Mouse (Mus musculus) kidney, postnatal 14 days (tissue): ENCODE data around the gene Ndrg4.

Source experiments
- DNase-seq: peaks from one replicate; pipeline ENCODE4 v3.0.0; 2022; ENCODE audit warnings: mixed read lengths

Ndrg4 gene

DNA sequence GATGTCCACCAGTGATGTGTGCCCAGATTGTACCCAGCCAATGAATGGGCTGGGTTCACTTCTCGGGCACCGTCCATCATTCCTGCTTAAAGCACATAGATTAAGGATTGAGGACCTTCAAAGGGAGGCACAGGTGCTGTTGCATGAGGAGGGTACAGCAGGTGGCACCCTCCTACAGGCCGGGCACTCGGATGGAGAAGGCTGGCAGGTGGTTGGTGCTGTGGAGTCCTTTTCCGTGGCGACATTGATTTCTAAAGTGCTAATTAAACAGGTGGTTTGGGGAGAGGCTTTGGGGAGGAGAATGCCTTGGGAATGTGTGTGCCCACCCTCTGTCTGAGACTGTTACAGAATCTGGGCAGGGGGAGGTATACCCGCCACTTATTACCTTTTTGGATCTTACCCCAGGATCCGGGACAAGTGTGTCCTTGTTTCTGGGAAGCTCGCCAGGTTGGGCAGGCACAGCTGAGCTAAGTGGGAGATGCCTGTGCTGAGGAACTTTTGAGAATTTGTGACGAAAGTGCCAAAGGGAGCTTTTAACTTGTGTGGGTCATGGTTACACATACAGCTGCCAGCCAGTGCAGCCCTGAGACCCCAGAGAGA is 11.4 kb downstream of the Ndrg4 start:
- DNase-seq, result no peak

- DNase-seq, result no peak
Observed at GRCm38 (mm10) chr8:95690929-95691541, 14.3 kb downstream of the Ndrg4 start.

GRCm38 (mm10) chr8:95694631-95695030 is 17.9 kb downstream of the Ndrg4 start:
- no peak for DNase-seq

DNA sequence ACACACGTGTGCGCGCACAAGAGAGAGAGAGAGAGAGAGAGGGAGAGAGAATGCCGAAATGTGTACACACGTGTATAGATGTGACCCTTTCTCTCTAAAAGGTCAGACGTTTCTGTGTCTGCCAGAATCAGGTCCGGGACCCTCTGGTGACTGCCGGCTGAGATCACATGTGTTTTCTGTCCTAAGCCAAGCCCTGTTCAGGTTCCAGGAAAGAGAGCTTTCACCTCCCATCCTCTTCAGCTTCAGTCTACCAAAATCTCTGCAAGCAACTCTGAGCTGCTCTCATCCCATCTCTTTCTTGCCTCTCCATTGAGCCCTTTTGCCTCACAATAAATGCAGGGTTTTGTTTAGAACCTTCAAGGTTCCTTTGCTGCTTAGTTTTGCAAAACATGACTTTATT is 19.9 kb downstream of the Ndrg4 start:
- no peak for DNase-seq

DNA sequence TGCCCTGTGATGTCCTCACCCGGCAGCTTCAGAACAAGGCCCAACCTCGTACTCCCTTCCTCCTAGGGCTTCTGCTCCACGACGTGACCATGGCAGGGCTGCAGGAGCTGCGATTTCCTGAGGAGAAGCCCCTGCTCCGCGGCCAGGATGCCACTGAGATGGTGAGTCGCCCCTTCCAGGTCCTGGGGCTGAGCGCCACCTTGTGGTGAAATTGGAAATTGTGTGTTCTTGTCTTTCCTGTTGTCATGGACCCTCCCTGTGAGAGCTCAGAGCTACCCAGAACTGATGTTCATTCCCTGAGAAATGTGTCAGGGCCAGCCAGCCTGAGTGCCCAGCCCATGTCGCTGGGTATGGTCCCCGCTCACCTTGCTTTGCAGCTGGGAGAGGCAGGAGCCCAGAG is 20.3 kb downstream of the Ndrg4 start:
- DNase-seq, result peak; percentile 82

GRCm38 (mm10) chr8:95698179-95698578 is 21.4 kb downstream of the Ndrg4 start:
- DNase-seq, result no peak

DNA sequence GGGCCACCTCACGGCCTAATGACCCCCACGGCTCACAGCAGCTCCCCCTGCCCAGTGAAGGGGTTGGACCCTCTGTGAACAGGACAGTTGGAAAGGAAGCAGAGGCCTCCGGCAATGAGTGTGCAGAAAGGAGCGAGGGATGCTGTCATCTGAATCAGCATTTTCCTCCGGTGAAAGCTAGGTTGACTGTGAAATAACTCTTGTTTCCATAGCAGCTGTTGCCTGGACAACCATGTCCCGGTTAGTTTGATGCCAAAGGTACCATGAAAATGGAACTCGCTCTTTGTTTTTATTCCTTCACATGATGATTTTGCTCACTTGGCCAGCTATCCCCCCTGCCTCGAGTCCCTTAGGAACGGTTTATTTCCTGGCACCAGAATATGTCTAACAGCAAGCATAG is 23.5 kb downstream of the Ndrg4 start:
- DNase-seq, result no peak

DNA sequence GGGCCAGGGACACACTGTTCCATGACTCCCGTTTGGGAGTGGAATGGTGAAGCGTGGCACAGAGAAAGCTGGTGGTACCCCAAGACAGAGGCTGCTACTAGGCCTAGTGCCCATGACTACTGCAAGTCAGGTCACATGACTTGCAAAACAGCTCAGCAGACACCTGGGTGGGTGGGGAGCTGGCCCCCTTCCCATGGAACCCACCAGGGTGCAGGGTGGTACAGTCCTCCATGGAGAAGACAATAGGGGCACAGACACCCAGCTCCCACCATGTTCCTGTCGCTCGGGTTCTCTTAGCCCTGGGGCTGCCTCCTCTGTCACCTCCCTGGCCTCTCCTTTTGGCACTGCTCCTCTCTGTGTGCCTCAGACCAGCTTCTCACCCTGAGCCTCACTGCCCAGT is 25.0 kb downstream of the Ndrg4 start:
- DNase-seq, result no peak

DNA sequence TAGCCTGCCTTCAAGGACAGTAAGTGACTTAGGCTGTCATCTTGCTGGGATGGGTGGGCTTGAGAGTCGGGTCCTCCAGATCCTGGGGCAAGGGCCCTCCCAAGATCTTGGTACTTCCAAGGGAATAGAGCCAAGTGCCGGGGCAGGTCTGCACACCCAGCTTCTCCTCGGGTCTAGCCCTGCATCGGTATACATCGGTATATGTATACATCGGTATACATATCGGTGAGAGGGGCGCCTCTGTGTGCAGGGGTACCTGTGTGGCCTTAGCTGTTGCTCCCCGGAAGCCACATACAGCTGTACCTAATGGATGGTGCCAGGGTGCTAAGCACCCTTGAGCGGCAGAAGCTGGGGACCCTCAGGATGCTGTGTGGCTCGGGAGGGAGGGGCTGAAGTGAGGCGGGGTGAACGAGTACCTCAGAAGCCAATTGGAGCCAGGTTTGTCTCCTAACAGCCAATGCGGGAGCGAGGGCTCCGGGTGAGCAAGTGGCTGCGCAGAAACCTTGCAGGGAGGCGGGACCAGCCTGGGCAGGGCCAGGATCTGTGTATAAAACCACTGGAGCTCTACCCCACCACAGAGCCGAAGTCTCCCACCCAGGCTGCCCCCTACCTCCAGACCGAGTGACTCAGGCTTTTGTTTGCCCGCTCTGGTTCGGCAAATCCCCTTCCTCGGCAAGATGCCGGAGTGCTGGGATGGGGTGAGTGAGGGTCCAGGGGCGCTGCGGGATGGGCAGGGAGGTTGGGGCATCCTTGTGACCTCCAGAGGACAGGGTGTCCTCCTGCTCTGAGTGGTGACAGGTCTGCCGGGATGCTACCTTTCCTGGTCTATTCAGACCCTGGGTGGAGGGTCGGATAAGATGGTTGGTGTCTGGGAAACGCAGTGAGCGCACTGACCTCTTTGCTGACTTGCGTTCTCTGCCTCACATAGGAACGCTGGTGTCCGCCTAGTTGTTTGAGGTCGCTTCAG is 26.0 kb downstream of the Ndrg4 start:
- peak; percentile 86 for DNase-seq

- no peak for DNase-seq
Observed at GRCm38 (mm10) chr8:95703461-95704260, 26.9 kb downstream of the Ndrg4 start.

DNA sequence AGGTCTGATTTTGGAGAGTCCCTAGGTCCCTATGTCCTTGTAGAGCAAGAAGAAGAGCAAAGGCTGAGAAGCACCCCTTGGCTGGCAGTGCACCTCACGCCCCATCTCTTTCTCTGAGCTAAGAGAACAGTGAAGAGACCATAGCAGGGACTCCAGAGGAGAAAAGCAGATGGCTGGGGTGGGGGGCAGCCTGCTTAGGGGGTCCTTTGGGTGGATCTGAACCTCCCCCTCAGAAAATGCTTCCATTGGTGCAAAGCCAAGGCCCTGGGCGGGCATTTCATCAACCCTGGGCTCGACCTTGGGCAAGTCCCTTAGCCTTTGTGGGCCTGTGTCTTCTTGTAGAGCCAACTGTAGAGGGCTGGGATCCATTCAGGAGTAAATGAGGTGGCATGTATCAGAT is 27.8 kb downstream of the Ndrg4 start:
- no peak for DNase-seq

GRCm38 (mm10) chr8:95709579-95709978 is 32.8 kb downstream of the Ndrg4 start:
- DNase-seq, result peak; percentile 47

GRCm38 (mm10) chr8:95711029-95711428 is 34.2 kb downstream of the Ndrg4 start:
- no peak for DNase-seq

DNA sequence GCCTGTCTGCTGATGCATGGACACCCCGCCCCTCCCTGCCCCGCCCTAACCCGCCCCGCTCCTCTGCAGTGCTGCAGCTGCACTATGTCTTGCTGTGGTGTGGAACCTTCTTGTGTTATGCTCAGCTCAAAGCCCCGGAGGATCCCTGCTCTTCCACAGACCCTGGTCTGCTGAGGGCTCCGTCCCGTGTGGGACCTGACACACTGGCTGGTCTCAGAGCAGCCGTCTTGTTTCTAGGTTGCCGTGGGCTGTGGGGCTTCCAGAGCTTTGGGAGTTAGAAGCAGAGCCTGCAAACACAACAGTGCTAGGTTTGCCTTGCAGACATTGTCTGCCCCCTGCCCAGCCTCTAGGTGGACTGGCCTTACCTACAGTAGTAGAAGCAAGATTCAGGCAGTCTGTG is 35.6 kb downstream of the Ndrg4 start:
- no peak for DNase-seq

DNA sequence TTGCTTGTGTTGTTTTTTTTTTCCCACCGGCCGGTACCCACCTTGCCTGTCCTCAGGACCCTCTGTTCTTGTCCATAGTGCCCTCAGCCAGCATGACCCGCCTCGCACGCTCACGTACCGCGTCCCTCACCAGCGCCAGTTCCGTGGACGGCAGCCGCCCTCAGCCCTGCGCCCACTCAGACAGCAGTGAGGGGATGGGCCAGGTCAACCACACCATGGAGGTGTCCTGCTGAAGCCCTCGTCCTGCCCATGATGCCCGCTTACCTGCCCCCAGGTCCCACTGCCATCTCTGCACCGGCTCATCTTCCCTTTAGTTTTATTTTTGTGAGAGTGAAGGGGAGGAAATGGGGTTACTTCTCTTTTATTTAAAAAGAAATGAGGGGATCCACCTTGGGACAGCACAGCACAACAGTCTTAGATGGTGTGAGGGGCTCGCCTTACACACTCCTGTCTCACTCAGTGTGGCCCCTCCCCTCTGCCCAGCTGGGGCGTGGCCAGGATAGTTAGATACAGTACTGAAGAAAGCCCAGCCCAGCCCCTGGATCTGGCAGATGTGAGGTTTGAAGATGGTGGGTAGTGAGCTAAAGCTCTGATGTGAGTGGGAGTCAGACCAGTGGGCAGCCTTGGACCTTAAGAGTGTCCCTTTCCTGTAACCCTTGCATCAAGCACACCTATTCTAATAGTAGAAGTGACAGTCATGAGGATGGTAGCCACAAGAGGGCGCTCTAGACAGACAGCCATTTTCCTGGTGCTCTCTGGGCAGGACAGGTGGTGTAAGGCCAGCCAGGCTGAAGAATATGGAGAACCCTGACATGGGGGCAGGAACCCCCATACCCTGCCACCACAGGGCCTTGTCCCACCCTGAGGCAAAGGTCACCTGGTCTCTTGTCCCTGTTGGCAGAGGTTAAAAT is 36.6 kb downstream of the Ndrg4 start:
- peak; percentile 73 for DNase-seq

DNA sequence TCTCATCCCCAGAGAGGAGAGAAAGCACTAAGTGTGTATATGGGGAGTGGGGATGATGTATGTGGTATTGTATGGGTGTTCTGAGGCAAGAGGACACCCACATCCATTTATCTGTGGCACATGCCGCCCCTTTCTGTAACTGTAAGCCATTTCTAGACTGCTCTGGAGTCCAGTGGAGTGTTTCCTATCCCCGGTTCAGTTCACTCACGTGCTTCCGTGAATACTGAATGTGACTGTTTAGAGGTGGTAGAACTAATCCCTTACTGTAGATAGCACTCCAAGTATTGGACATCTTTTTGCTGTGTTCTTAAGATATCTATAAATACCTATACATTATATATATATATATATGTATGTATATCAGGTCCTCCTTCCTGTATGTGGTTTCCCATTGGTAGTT is 37.6 kb downstream of the Ndrg4 start:
- no peak for DNase-seq

GRCm38 (mm10) chr8:95714837-95715413 is 38.1 kb downstream of the Ndrg4 start:
- no peak for DNase-seq

DNA sequence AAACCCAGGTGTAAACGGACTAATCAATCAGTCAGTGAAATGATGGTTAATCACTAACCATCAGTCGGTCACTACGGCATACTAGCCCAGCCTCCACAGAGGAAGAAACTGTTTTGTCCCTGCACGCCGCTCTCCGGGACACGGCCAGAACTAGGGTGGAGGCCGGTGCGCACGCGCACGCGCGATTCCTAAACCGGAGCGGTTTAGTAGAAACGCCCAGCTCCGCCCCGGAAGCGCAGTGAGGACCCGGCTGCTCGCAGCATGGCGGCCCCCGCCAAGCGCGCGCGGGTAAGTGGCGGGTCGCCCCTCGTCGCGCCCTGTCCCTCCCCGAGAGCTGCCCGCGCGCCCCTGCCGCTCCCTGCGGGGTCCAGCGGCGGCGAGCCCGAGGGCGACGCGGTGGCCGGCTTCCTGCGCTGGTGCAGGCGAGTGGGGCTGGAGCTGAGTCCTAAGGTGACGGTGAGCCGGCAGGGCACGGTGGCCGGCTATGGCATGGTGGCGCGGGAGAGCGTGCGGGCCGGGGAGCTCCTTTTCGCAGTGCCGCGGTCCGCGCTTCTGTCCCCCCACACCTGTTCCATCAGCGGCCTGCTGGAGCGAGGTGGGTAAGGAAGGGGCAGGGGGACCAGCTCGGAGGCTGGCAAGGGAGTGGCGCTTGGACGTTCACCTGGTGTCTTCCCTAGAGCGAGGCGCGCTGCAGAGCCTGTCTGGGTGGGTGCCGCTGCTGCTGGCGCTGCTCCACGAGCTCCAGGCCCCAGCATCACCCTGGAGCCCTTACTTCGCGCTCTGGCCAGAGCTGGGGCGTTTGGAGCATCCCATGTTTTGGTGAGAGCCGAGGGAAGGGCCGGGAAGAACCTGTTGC is 39.1 kb downstream of the Ndrg4 start, which contains the start of gene Setd6:
TSS of gene Setd6 (plus strand) at position 206 of the 856 bp plus-strand sequence.
- DNase-seq, result peak; percentile 92

- no peak for DNase-seq
Observed at GRCm38 (mm10) chr8:95716546-95717335, 40.0 kb downstream of the Ndrg4 start.

DNA sequence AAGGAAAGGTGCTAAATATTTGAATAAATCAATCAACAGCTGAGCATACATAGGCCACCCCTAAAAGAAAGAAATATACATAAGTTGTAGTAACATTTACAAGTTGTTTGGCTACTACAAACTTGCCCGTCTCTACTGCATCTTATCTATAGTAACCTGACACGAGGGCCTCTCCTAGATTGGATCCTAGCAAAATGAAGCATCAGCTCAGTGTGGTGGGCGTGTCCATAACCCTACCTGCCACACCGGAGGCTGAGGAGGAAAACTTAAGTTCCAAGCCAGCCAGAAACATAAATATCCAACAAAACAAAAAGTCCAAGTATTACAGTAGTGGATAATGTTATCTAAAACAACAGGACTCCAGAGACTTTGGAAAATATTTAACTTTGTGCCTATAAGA is 50.8 kb downstream of the Ndrg4 start:
- no peak for DNase-seq
